Mouse (Mus musculus): ENCODE measurements around the gene Chchd2. TPM values are rescaled to one million over a fixed set of nuclear protein-coding genes. Genes with fewer than 3 reads are reported as not detected.

The Chchd2 gene
- polyA plus RNA-seq, 1 experiment from 2014 or later, result 967 TPM

Other genes starting within 250 kb of the Chchd2 start
- 7.5 and 8.7 TPM in 2 replicates for gene Zfp11, start 217.4 kb downstream of the Chchd2 start, polyA plus RNA-seq (2015; fragmentation: Nextera tagmentation; extraction: Ambion mirVana)
- not detected in 2 replicates for gene Sept14, start 179.0 kb downstream of the Chchd2 start, polyA plus RNA-seq (2015; fragmentation: Nextera tagmentation; extraction: Ambion mirVana)
- gene Mrps17, start 172.0 kb downstream of the Chchd2 start, polyA plus RNA-seq (2015; fragmentation: Nextera tagmentation; extraction: Ambion mirVana), result 164 and 178 TPM in 2 replicates
- 86.6 and 91.8 TPM in 2 replicates for gene Nipsnap2, start 162.4 kb downstream of the Chchd2 start, polyA plus RNA-seq (2015; fragmentation: Nextera tagmentation; extraction: Ambion mirVana)
- 30.9 and 35.2 TPM in 2 replicates for gene Psph, start 100.0 kb downstream of the Chchd2 start, polyA plus RNA-seq (2015; fragmentation: Nextera tagmentation; extraction: Ambion mirVana)
- 37.9 and 45.8 TPM in 2 replicates for gene Sumf2, start 40.5 kb downstream of the Chchd2 start, polyA plus RNA-seq (2015; fragmentation: Nextera tagmentation; extraction: Ambion mirVana)
- 12.9 and 13.3 TPM in 2 replicates for gene Zbed5, start 8.3 kb upstream of the Chchd2 start, polyA plus RNA-seq (2015; fragmentation: Nextera tagmentation; extraction: Ambion mirVana)
- gene Phkg1, start 11.1 kb upstream of the Chchd2 start, polyA plus RNA-seq (2015; fragmentation: Nextera tagmentation; extraction: Ambion mirVana), result 0.32 and 0.33 TPM in 2 replicates
- gene Nupr1l, start 21.1 kb upstream of the Chchd2 start, polyA plus RNA-seq (2015; fragmentation: Nextera tagmentation; extraction: Ambion mirVana), result 4.9 and 6.1 TPM in 2 replicates
- 29.8 and 32.0 TPM in 2 replicates for gene Vkorc1l1, start 54.5 kb upstream of the Chchd2 start, polyA plus RNA-seq (2015; fragmentation: Nextera tagmentation; extraction: Ambion mirVana)
- gene Gusb, start 115.6 kb upstream of the Chchd2 start, polyA plus RNA-seq (2015; fragmentation: Nextera tagmentation; extraction: Ambion mirVana), result 30.9 and 33.3 TPM in 2 replicates
- gene Asl, start 141.8 kb upstream of the Chchd2 start, polyA plus RNA-seq (2015; fragmentation: Nextera tagmentation; extraction: Ambion mirVana), result 40.3 and 44.4 TPM in 2 replicates
- 70.1 and 80.1 TPM in 2 replicates for gene Crcp, start 141.8 kb upstream of the Chchd2 start, polyA plus RNA-seq (2015; fragmentation: Nextera tagmentation; extraction: Ambion mirVana)
- gene Tpst1, start 185.9 kb upstream of the Chchd2 start, polyA plus RNA-seq (2015; fragmentation: Nextera tagmentation; extraction: Ambion mirVana), result 56.7 and 59.0 TPM in 2 replicates